Mouse (Mus musculus) CD8-positive naive resting alpha-beta T cell, adult 2 months (primary cell): ENCODE data around the gene Cavin1.
"Not testable (repeated sequence)": the region's sequence is repeated elsewhere in the genome, so short reads cannot be mapped to it uniquely, and the experiment has no call there.

ENCODE experiments used
- DNase-seq, 2 experiments: peaks; one replicate each; pipeline ENCODE4 v3.0.0; 2022; ENCODE audit warnings: low read depth in 2 of 2, low spot score in 2 of 2

Gene Cavin1

DNA sequence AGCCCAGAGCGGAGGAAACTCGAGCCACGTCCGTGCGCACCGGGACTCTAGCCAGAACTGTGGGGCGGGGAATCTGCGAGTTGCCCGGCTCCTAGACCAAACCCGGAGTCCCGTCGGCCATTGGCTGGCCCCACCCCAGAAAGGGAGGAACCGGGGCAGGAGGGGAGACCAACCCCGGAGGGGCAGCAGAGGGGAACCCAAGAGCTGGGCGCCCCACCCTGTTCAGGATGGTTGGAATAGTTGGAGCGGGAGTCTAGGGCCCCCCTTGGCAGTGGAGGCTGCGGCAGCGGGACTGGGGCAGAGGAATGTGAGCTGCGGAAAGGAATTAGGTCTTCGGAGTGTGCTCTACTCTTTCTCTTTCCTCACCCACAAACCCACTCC is at the start of gene Cavin1:
Cavin1 (minus strand) TSS at position 331 of the 381 bp plus-strand sequence.
- no peak for DNase-seq

- no peak for DNase-seq
Observed at GRCm38 (mm10) chr11:101011641-101012040, 41.0 kb upstream of the Cavin1 start.

DNA sequence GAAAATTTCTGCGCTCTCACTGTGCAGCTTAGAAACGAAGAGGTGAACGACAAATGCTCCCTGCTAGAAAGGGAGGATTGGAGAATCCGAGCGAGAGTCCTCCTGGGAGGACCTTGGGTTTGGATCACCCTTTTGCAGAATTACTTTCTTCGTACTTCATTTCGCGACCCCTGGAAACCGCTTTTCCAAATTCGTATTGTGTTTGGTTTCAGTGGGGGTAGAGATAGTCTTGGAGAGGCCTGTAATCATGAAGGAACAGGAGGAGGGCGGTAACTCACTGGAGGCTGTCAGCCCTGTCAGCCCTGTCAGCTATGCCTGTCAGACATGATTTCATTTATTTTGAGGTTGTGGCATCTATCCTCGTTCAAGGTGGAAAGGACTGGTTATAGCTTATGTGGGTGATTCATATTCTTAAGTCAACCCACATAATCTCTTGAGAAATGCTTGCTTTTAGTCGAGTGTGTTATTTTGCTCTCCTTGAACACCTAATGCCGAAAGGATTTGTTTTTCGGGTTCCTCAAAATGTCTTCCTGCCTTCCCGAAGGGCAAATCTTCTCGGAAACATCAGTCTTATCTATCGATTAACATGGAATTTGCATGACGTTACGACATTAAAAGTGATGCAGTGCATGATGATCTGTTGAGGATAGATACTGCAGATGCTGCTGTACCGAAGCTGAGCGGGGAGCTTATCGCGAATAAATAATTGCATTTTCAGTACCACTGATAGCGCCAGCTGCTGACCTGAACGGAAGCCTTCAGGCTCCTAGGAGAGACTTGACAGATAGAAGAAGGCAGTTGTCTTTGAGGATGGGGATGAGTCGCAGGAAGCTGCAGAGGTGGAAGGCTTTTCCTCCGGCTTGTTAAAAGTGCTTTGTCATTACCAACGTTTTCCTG is 39.4 kb upstream of the Cavin1 start:
- DNase-seq: no peak

- peak; percentile 89 to 95 for DNase-seq
Observed at GRCm38 (mm10) chr11:101009046-101009887, 38.6 kb upstream of the Cavin1 start, which contains the start of gene Atp6v0a1. Atp6v0a1 (plus strand) TSS chr11:101009452.

DNA sequence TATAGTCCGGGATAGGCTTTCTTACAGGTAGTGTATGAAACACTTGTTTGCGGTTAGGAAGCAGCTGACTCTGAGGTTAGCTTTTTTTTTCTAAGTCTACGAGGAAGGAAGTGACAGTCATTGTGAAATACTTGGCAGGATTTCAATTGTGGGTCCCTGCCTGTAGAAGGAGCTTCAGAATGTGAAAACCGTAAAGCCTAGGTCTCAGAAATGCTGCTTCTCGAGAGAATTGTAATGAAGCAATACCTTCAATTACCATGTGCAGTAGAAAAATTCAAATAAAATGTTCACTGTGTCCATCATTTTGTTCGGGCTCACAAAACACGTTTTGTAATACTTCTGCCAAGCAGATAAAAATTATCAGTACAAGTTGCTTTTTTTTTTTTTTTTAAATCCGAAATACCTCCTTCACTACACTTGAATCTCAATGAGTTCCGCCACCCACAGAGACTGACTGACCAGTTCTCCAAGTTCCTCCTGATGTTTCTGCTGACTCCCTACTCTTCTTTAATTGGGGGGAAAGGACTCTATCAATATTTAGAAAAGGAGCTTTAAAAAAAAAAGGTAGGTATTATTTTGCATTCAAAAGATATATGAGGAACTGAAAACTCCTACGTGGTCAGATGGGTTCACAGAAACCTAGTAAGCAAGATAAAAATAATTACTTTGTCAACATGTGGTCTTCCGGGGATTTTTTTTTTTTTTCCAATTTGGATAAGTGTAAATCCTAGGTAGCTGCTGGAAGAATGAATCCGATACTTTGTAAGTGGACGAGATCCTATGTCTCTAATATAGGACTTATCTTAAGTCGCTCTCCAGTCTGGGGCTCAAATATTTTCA is 37.7 kb upstream of the Cavin1 start:
- DNase-seq: peak; percentile 57 to 84

- no peak for DNase-seq
Observed at GRCm38 (mm10) chr11:101003025-101003685, 32.5 kb upstream of the Cavin1 start.

GRCm38 (mm10) chr11:101001875-101002552 is 31.3 kb upstream of the Cavin1 start:
- not testable (repeated sequence) for DNase-seq

DNA sequence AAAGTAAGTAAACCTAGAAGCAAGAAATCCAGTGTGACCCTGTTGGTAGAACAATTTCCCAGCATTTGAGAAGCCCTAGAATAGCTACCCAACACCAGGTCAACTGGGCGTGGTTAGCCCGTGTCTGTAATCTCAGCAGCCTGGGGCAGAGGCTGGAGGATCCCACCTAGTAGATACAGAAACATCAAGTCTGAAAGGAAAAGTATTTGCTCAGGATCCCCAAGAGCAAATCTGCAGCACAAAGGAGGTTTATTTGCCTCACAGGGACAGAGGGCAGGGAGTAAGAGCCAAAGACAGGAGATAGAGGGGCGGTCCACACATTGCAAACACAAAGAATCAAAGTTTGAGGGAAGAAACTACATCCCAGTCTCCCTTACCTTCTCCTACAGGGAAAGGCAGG is 28.6 kb upstream of the Cavin1 start:
- DNase-seq: no peak

GRCm38 (mm10) chr11:100998836-100999235 is 28.1 kb upstream of the Cavin1 start:
- DNase-seq: no peak

GRCm38 (mm10) chr11:100996501-100996900 is 25.8 kb upstream of the Cavin1 start:
- DNase-seq: no peak

DNA sequence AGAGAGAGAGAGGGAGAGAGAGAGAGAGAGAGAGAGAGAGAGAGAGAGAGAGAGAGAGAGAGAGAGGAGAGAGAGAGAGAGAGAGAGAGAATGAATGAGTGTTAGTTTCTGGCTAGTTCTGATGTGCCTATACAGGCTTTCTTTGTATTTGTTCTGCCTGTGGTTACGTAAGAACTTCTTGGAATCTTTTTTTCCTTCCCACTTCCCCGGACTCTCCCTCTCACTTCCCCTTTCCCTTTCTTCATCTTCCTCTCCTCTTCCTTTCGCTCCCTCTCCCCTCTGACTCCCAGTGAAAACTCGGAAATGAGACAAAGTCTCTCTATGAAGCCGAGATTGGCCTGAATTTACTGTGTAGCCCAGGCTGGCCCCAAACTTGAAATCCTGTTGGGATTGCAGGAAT is 24.0 kb upstream of the Cavin1 start:
- DNase-seq: no peak

DNA sequence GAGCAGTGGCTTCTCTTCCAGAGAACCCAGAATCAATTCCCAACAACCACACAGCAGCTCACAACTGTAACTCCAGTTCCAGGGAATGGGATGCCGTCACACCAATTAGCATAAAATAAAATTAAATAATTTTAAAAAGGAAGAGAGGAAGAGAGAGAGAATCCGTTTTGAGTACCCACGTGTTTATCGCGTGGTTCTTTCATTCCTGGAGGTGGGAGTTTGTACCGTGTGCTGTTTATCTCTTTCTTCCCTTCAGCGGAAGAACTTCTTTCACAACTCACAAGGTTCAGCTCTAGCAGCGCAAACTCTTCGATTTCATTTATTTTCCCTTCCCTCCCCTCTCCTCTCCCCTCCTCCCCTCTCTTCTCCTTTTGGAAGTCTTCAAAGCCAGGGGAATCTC is 23.5 kb upstream of the Cavin1 start:
- DNase-seq: no peak

DNA sequence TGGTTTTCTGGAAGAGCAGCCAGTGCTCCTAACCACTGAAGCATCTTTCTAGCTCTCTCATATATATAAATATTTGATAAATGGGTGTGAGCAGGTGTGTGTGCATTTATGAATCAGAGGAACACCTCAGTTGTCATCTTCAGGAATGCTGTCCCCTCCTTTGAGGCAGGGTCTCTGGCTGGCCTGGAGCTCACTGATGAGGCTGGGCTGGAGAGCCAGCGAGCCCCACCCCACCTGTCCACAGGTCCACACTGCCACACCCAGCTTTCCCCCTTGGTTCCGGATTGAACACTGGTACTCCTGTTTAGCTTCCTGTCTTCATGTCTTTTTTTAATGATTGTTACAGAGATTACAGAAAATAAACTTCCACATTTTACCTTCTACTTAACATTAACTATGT is 22.8 kb upstream of the Cavin1 start:
- no peak for DNase-seq

DNA sequence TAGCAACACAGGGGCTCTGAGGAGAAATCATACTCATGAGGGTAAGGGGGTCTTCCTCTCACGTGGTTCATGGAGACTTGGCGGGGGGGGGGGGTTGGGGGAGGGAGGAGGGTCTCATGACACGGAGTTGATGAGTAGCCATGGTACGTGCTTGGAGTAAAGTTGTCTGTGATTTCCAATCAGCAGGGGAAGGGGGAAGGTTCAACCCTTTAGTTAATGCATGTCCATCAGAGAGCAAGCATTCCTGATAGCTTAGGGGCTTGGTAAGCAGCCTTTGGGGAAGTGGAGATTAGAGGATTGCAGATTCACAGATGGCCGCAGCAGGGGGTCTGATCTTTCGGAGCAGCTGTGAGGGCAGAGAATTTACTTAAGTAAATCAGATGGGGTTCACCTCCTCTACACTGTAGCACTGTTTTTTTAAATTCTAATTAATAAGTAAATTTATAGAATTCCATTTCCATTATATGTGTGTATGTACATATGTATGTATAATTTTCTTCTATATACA is 20.4 kb upstream of the Cavin1 start:
- DNase-seq: no peak

DNA sequence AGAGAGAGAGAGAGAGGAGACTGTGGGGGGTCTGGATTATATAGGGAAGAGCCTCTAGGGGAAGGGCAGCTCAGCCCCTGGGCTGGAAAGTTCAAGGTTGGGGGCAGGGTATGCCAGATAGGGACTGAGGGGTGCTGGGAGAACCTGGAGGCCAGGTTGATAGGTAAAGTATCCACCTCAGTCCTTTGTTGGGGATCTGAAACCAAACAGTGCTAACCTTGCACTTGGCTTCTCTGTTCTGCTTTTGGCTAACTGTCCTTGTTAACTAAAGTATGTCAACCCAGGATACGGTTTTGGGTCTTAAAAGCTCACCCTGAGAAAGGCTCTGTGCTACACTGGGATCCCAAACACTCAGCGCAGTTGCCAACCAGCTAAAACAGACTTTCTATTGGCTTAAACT is 19.0 kb upstream of the Cavin1 start:
- no peak for DNase-seq

DNA sequence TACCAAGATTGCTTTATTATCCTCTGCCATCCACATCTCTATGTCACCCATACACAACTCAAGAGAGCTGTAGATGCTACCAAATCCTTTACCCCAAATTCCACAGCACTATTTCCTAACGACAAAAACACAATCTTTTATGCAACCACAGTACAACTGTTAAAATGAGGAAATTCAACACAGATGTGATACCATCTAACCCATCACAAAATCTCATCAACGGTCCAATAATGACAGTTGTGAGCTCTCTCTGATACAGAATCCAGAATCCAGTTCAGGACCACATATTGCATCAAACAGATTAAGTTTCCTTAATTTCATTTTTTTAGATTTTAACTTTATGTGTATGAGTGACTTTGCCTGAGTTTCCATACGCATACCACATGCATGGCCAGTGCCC is 18.0 kb upstream of the Cavin1 start:
- no peak for DNase-seq

DNA sequence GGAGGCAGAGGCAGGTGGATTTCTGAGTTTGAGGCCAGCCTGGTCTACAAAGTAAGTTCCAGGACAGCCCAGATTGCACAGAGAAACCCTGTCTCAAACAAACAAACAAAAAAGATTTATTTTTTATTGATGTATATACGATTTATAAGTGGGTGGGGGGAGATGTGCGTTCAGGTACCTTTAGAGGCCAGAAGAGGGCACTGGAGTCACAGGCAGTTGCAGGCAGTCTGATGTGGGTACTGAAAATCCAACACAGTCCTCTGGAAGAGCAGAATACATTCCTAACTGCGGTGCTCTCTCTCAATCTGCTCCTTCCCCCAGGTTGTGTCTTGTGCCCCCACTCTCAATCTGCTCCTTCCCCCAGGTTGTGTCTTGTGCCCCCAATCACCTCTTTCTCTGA is 14.9 kb upstream of the Cavin1 start:
- no peak for DNase-seq

DNA sequence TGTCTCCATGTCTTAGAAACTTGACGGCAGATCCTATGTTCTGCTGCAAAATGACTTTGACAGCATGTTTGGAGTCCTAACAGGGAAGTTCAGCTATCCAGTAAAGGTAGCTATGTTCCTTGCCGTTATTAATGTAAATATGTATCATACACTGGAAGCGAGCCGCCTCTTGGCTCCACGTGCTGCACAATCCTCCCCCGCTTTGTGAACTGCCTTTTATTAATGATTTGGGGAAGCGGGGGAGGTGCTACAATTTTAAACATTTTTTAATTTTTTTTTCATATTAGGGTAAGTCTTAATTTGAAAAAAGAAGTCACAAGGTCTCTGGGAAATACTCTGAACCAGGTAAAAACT is 13.1 kb upstream of the Cavin1 start:
- no peak for DNase-seq

DNA sequence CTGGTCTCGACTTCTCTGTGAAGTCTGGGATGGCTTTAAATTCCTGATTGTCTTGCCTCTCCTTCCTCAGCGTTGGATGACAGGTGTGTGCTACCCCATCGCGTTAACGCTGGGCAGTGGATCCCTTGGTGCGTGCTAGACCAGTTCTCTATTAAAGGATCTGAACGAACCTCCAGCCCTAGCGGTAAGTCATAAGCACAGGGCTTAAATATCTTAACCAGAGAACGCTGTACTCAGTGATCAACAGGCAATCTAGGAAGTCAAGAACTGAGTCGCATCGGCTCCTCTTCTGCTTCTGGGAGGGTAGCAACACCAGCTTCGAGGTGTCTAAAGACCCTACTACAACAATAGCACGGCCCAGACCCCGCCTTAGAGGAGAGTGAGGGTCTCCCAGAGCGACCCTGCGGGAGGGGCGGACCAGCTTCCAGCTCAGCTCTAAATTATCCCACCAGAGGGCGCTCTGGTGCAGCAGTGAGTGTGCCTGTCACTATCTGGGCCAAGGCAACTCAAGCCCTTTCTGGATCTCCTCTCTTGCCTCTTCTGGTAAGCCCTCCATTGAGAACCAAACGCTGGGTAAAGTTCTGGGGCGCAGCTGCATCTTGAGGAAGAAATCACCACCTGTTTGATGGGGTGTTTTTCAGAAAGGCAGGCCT is 12.6 kb upstream of the Cavin1 start:
- peak; percentile 72 to 80 for DNase-seq
